12 mouse cellular contexts compared by ENCODE assay signal in genomic region chr13:97245157-97245556, GRCm38 (mm10). TPM values are rescaled to one million over a fixed set of nuclear protein-coding genes. Genes with fewer than 3 reads are reported as not detected.
DNase-seq lines count a peak whose midpoint lies in the region; ATAC-seq and TF ChIP-seq lines count a peak whose summit lies in the region.
"Had no signal": no experiment of that assay in that cellular context is flagged by ENCODE, and none has a peak within 500 bp of the region (broad histone marks: within the 10 kb centered on the region; RNA-seq: fewer than 3 reads in every experiment).

No protein-coding gene starts in this region.

- no peak for TF ChIP-seq EP300 in stomach, postnatal 0 days (optimal IDR thresholded peaks at IDR 0.05)

- TF ChIP-seq CTCF in lung, embryonic 14.5 days (IDR thresholded peaks at IDR 0.05; ENCODE audit: low read depth) = no peak
- no peak for TF ChIP-seq CTCF in lung, adult 2 months (IDR thresholded peaks at IDR 0.05; ENCODE audit: insufficient read depth, low read length)
- no peak for TF ChIP-seq CTCF in hindbrain, postnatal 0 days (IDR thresholded peaks at IDR 0.05; ENCODE audit: low read depth)
- no peak for TF ChIP-seq CTCF in stomach, postnatal 0 days (IDR thresholded peaks at IDR 0.05; ENCODE audit: low read depth)

- 88% methylated on average over 12 of the region's 12 CpGs for WGBS in lung, embryonic 14.5 days
- 88% methylated on average over 12 of the region's 12 CpGs for WGBS in lung, adult 2 months
- WGBS in forebrain, embryonic 13.5 days = 88% methylated on average over 12 of the region's 12 CpGs
- 64% methylated on average over 12 of the region's 12 CpGs for WGBS in hindbrain, postnatal 0 days
- WGBS in stomach, postnatal 0 days = 86% methylated on average over 12 of the region's 12 CpGs

- no peak overlapping the region for H3K9ac ChIP-seq in lung, embryonic 14.5 days
- peak overlapping the region; percentile 31; the same call in 1 of the 2 replicates for H3K9ac ChIP-seq in forebrain, embryonic 13.5 days
- H3K9ac ChIP-seq in hindbrain, postnatal 0 days (replicated peaks; ENCODE audit: low read length) = no peak overlapping the region; the same call in 1 of the 2 replicates
- H3K9ac ChIP-seq in stomach, postnatal 0 days (ENCODE audit: low read length) = no peak overlapping the region

- ATAC-seq in lung, embryonic 14.5 days (ENCODE audit: insufficient read depth) = no peak
- no peak for ATAC-seq in forebrain, embryonic 13.5 days
- ATAC-seq in hindbrain, postnatal 0 days = no peak
- ATAC-seq in stomach, postnatal 0 days (ENCODE audit: low FRiP score, low TSS enrichment) = no peak

- H3K4me3 ChIP-seq in lung, embryonic 14.5 days (ENCODE audit: low read depth, low read length) = 0 out of 2 replicates have a peak overlapping the region, but pooled peaks have one; percentile 85
- no peak overlapping the region for H3K4me3 ChIP-seq in lung, adult 2 months (replicated peaks; ENCODE audit: extremely low read depth, low read depth, low read length)
- peak overlapping the region; percentile 99 for H3K4me3 ChIP-seq in forebrain, embryonic 13.5 days
- peak overlapping the region; percentile 97 for H3K4me3 ChIP-seq in hindbrain, postnatal 0 days (ENCODE audit: low read length)
- no peak overlapping the region for H3K4me3 ChIP-seq in stomach, postnatal 0 days (ENCODE audit: low read depth, low read length)

- no peak for TF ChIP-seq POLR2A in lung, adult 2 months (IDR thresholded peaks at IDR 0.05; ENCODE audit: borderline replicate concordance, extremely low read depth, low read depth, low read length)

- peaks cover 36% of the 10 kb centered on the region for H3K4me1 ChIP-seq in lung, embryonic 14.5 days (ENCODE audit: insufficient read depth)
- H3K4me1 ChIP-seq in lung, adult 2 months (ENCODE audit: control insufficient read depth, insufficient read depth, low read length) = peaks cover 26% of the 10 kb centered on the region
- H3K4me1 ChIP-seq in forebrain, embryonic 13.5 days = peaks cover 81% of the 10 kb centered on the region
- peaks cover 33% of the 10 kb centered on the region for H3K4me1 ChIP-seq in hindbrain, postnatal 0 days (ENCODE audit: insufficient read depth, low read length)
- peaks cover 4% of the 10 kb centered on the region; the same call in 1 of the 2 replicates for H3K4me1 ChIP-seq in stomach, postnatal 0 days (replicated peaks; ENCODE audit: control insufficient read depth, insufficient read depth)

- H3K9me3 ChIP-seq in lung, embryonic 14.5 days (ENCODE audit: low read depth, low read length) = no peaks in the 10 kb centered on the region
- H3K9me3 ChIP-seq in forebrain, embryonic 13.5 days (replicated peaks) = no peaks in the 10 kb centered on the region
- no peaks in the 10 kb centered on the region for H3K9me3 ChIP-seq in hindbrain, postnatal 0 days (ENCODE audit: low read length)
- H3K9me3 ChIP-seq in stomach, postnatal 0 days (ENCODE audit: control insufficient read depth, low read length) = no peaks in the 10 kb centered on the region

- H3K4me2 ChIP-seq in lung, embryonic 14.5 days = peak overlapping the region; percentile 96
- H3K4me2 ChIP-seq in forebrain, embryonic 13.5 days = peak overlapping the region; percentile 85
- peak overlapping the region; percentile 97 for H3K4me2 ChIP-seq in hindbrain, postnatal 0 days (ENCODE audit: low read depth, low read length)
- H3K4me2 ChIP-seq in stomach, postnatal 0 days (replicated peaks; ENCODE audit: low read depth) = peak overlapping the region; percentile 17; the same call in 1 of the 2 replicates

- H3K27me3 ChIP-seq in lung, embryonic 14.5 days (ENCODE audit: insufficient read depth, low read length) = no peaks in the 10 kb centered on the region
- no peaks in the 10 kb centered on the region for H3K27me3 ChIP-seq in forebrain, embryonic 13.5 days
- no peaks in the 10 kb centered on the region for H3K27me3 ChIP-seq in hindbrain, postnatal 0 days (ENCODE audit: insufficient read depth, low read length)
- H3K27me3 ChIP-seq in stomach, postnatal 0 days (ENCODE audit: control insufficient read depth, insufficient read depth, low read length) = no peaks in the 10 kb centered on the region

- no peak for DNase-seq in lung, embryonic 14.5 days
- no peak for DNase-seq in lung, adult 2 months
- DNase-seq in hindbrain, postnatal 0 days (ENCODE audit: low spot score) = no peak
- DNase-seq in stomach, postnatal 0 days (ENCODE audit: low spot score) = no peak
- DNase-seq in cerebellum, postnatal 36 days = no peak
- no peak for DNase-seq in spleen, postnatal 36 days (ENCODE audit: low spot score in 2 of 2)
- DNase-seq: adrenal gland, adult 2 months; gastrocnemius, postnatal 10 days; heart, postnatal 4 days; lung, postnatal 36 days had no signal

- no peak overlapping the region for H3K27ac ChIP-seq in lung, embryonic 14.5 days (ENCODE audit: low read depth)
- H3K27ac ChIP-seq in forebrain, embryonic 13.5 days = peak overlapping the region; percentile 99; the same call in 1 of the 2 replicates
- H3K27ac ChIP-seq in hindbrain, postnatal 0 days = no peak overlapping the region
- no peak overlapping the region for H3K27ac ChIP-seq in stomach, postnatal 0 days (replicated peaks)

- H3K36me3 ChIP-seq in lung, embryonic 14.5 days (ENCODE audit: insufficient read depth) = peaks cover 57% of the 10 kb centered on the region
- peaks cover 54% of the 10 kb centered on the region for H3K36me3 ChIP-seq in forebrain, embryonic 13.5 days (ENCODE audit: poor library complexity, severe bottlenecking)
- peaks cover 15% of the 10 kb centered on the region; the same call in 1 of the 2 replicates for H3K36me3 ChIP-seq in hindbrain, postnatal 0 days (ENCODE audit: insufficient read depth, low read length)
- H3K36me3 ChIP-seq in stomach, postnatal 0 days (ENCODE audit: control insufficient read depth, insufficient read depth, low read length) = peaks cover 19% of the 10 kb centered on the region; the same call in 1 of the 2 replicates
- H3K36me3 ChIP-seq: G1E had no signal

RNA-seq across cellular contexts. Expression of gene Enc1, which starts 4.3 kb away (rescaled TPM):
- 14.0 and 14.1 TPM in 2 replicates for polyA plus RNA-seq in lung, embryonic 14.5 days (2014; fragmentation: Nextera tagmentation; extraction: Ambion mirVana)
- 7.3 and 8.5 TPM in 2 replicates for polyA plus RNA-seq in lung, adult 2 months (2012; rRNA removed)
- 44.4 and 45.2 TPM in 2 replicates for polyA plus RNA-seq in forebrain, embryonic 13.5 days (2015; fragmentation: Nextera tagmentation; extraction: Ambion mirVana)
- 179 and 206 TPM in 2 replicates for total RNA-seq in hindbrain, postnatal 0 days (2014; rRNA removed)
- 29.3 and 33.3 TPM in 2 replicates for polyA plus RNA-seq in hindbrain, postnatal 0 days (2015; fragmentation: Nextera tagmentation; extraction: Ambion mirVana)
- 3.3 and 3.5 TPM in 2 replicates for polyA plus RNA-seq in stomach, postnatal 0 days (2015; fragmentation: Nextera tagmentation; extraction: Ambion mirVana)

RNA-seq across cellular contexts. Expression of gene Hexb, which starts 47.0 kb away (rescaled TPM):
- polyA plus RNA-seq in lung, embryonic 14.5 days (2014; fragmentation: Nextera tagmentation; extraction: Ambion mirVana) = 22.9 and 26.4 TPM in 2 replicates
- polyA plus RNA-seq in lung, adult 2 months (2012; rRNA removed) = 70.6 and 71.8 TPM in 2 replicates
- polyA plus RNA-seq in forebrain, embryonic 13.5 days (2015; fragmentation: Nextera tagmentation; extraction: Ambion mirVana) = 21.4 and 21.6 TPM in 2 replicates
- 66.4 and 75.8 TPM in 2 replicates for total RNA-seq in hindbrain, postnatal 0 days (2014; rRNA removed)
- polyA plus RNA-seq in hindbrain, postnatal 0 days (2015; fragmentation: Nextera tagmentation; extraction: Ambion mirVana) = 65.4 and 70.8 TPM in 2 replicates
- 27.0 and 28.7 TPM in 2 replicates for polyA plus RNA-seq in stomach, postnatal 0 days (2015; fragmentation: Nextera tagmentation; extraction: Ambion mirVana)

Comparison
In these comparisons a context has a peak if more than half of its experiments do, and no peak if none do; other contexts are left out.
1. H3K4me3 ChIP-seq: peak in lung, embryonic 14.5 days (single experiment), forebrain, embryonic 13.5 days (single experiment) and hindbrain, postnatal 0 days (single experiment); none in lung, adult 2 months (single experiment) and stomach, postnatal 0 days (single experiment).
2. H3K4me2 ChIP-seq: peak in every context shown above with its lines; median percentile 97 in hindbrain, postnatal 0 days; 96 in lung, embryonic 14.5 days; 85 in forebrain, embryonic 13.5 days; 17 in stomach, postnatal 0 days.